Mouse (Mus musculus) lung, postnatal 10 days (tissue): ENCODE results near the gene Trappc4.
A peak's percentile ranks its signal among the peaks of the same experiment; 100 is the strongest.
"Not testable (repeated sequence)": the region's sequence is repeated elsewhere in the genome, so short reads cannot be mapped to it uniquely, and the experiment has no call there.

Experiments used
- DNase-seq: peaks from one replicate; pipeline ENCODE4 v3.0.0; 2021

Gene Trappc4

DNA sequence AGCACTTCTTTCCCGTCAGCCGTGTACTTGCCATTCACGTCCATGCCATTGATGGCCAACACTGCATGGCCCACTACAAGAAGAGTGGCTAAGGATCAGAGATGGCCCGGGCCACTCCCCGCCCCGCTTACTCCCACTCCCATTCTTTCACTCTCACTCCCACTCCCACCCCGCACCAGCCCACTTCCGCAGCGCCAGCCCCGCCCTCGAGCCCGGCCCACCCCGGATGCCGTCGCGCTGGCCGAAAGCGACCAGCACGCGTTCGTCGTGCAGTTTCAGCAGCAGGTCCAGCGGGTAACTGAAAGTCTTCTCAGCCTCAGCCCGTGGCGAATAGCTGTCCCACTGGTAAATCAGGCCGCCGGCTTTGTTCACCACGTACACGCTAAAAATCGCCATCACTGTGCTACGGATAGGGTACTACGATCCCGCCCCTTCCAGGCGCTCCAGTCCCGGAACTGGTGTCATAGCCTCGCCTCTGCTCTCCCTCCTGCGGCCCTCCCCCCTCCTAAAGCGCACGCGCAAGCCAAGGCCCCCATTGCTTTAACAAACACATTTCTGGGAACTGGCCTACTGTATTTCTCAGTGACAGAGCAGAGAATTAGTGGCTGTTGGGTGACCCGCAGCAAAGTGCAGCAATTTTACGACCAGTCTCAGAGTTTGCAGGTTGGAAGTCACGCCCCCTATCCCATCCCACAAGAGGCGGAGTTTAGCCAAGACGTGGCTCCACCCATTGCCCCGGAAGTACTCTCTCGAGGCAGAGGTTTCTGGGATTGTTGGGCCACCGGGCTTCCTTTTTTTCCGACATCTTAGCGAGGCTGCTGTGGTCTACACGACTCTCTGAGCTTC lies at the start of gene Trappc4, which contains the start of gene Rps25:
Trappc4 (minus strand) TSS at position 695 of the 846 bp plus-strand sequence.
Rps25 (plus strand) TSS at position 234 of the 846 bp plus-strand sequence.
- peak; percentile 94 for DNase-seq

GRCm38 (mm10) chr9:44454891-44455220 lies 47.5 kb upstream of the Trappc4 start, which contains the start of gene Upk2:
Gene Upk2, minus strand, starts transcription at chr9:44454976.
- DNase-seq = no peak

GRCm38 (mm10) chr9:44454132-44454890 lies 46.9 kb upstream of the Trappc4 start:
- DNase-seq = peak; percentile 90

- no peak for DNase-seq
Observed at GRCm38 (mm10) chr9:44450387-44450786, 43.0 kb upstream of the Trappc4 start.

GRCm38 (mm10) chr9:44444402-44445025 lies 37.1 kb upstream of the Trappc4 start:
- not testable (repeated sequence) for DNase-seq

GRCm38 (mm10) chr9:44440961-44441360 lies 33.6 kb upstream of the Trappc4 start, which contains the start of gene Foxr1:
Gene Foxr1, minus strand, starts transcription at chr9:44441136.
- DNase-seq = no peak

- no peak for DNase-seq
Observed at GRCm38 (mm10) chr9:44435747-44436146, 28.3 kb upstream of the Trappc4 start.

DNA sequence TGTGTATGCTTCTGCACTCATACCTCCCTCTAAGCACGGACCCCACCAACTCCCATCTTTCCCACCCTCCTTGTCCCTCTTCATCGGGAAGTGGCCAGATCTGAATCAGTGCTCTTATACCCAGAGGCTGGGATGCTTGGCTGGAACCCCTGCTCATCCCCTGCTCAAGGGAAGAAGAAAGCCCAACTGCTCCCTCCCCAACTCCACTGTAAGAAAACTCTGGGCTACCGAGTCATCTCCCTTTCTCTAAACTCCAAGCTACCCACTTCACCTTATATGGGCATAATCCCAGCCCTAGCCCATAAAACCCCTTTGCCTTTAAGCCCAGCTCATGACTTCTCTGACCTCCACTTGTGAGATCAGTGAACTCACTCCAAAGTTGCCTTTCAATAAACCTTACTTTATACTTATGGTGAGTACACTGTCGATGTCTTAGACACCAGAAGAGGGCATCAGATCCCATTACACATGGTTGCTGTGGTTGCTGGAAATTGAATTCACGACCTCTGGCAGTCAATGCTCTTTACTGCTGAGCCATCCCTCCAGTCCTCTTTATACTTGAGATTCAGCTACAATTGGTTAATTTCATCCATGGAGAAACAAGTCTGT lies 25.3 kb upstream of the Trappc4 start:
- DNase-seq = no peak

GRCm38 (mm10) chr9:44423576-44423975 lies 16.2 kb upstream of the Trappc4 start:
- DNase-seq = no peak

GRCm38 (mm10) chr9:44420280-44420898 lies 13.0 kb upstream of the Trappc4 start:
- no peak for DNase-seq

DNA sequence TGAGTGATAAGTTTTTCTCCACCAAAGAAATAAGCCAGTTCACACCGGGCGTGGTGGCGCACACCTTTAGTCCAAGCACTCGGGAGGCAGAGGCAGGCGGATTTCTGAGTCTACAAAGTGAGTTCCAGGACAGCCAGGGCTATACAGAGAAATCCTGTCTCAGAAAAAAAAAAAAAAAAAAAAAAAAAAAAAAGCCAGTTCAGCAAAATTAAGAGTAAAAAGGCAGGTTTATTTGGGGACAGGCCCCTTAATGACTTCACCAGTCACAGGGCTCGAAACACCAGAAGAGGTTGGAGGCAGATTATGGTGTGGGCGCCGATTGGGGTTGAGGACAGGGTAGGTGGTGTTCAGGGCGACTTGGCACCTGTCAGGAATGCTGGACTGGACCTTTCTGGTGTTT lies 12.3 kb upstream of the Trappc4 start:
- DNase-seq = not testable (repeated sequence)

DNA sequence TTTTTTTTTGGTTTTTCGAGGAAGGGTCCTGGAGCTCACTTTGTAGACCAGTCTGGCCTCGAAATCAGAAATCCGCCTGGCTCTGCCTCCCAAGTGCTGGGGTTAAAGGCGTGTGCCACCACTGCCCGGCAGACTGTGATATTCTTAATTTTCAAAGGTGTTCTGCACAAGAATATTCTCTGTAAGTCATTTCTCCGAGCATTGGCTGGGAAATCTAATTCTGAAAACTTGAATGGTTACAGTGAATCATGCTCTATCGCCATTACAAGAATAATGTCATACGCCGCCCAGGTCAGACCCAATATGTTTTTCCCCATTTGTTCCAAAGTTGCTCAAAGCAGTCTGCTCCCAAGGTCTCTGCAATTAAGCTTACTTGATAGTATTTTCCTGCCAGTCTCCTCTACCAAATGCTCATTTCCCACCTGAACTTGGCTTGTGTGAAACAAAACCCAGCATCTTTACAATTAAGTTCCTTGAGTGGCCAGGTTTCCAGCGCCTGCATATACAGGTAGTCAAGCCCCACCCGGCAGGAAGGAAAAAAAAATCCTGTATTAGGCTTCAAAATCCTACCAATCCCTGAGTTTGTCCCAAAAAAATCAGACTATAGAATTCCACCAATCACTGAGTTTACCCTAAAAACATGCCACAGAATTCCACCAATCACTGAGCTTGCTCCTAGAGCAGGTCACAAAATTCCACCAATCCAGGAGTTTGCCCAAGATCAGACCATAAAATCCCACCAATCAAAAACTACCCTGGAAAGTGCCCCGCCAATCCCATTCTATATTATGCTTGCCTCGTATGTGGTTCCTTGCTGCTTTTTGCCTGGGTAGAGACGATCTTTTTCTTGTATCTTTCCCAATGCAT lies 11.4 kb upstream of the Trappc4 start, which contains the start of gene Ccdc84:
Ccdc84 (minus strand) TSS at position 51 of the 867 bp plus-strand sequence.
- DNase-seq = no peak

DNA sequence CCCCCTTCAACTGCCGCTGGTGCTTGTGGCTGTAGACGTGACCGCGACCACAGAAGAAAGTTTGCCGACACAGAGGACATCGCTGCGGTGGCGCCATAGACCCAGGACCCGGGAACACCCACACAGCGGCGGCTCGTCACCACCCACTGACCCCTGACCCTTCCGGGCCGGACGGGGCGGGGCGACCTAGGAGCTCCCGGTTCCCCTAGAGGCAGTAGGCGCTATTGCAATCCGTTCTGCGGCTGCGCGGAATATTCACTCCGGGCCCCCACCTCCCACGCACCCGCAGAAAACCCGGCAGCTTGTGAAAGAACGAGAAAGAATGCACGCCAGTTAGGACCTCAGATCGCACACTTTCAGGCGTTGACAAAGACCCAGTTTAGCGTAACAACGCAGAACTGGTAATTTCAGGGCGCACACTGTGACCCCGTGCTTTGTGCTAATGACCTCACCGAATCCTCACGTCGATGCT lies 10.5 kb upstream of the Trappc4 start:
- peak; percentile 96 for DNase-seq

DNA sequence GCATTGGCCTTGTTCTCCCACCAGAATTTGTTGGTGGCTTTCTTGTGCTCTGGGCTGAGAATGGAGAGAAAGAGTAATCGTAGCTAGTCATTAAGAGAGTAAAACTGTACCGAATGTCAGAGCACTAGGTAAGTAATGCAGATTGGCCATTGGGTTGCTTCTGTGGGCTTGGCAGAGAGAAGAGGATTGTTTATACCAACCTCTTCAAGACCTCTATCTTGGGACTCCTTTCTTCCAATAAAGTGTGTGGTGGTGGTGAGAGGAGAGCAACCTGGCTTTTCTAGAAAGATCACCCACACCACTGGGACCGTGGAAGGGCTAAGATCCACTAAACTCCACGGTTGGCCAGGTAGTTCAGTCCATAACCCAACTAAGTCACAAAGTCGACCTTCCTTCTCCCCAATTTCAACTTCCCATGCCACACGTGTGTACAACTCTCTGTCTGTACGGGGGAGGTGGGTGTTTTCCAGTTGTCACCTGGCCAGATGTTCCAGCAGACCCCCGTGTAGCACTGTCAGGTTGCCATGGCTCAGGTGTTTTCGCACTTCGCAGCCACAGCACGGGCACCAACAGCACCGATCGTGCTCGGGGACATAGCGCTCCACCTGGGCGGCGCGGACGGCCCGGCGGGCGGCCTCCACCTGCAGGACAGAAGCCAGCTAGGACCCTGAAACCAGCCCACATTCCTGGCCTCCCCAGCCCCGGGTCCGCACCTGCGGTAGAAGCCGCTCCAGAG lies 9.9 kb upstream of the Trappc4 start:
- no peak for DNase-seq

GRCm38 (mm10) chr9:44412781-44413180 lies 5.4 kb upstream of the Trappc4 start:
- no peak for DNase-seq

GRCm38 (mm10) chr9:44412306-44412705 lies 4.9 kb upstream of the Trappc4 start:
- DNase-seq = no peak

- no peak for DNase-seq
Observed at GRCm38 (mm10) chr9:44411601-44412130, 4.3 kb upstream of the Trappc4 start.

- no peak for DNase-seq
Observed at GRCm38 (mm10) chr9:44410647-44411336, 3.4 kb upstream of the Trappc4 start.

- not testable (repeated sequence) for DNase-seq
Observed at GRCm38 (mm10) chr9:44408693-44409092, 1.3 kb upstream of the Trappc4 start.

- DNase-seq = no peak
Observed at GRCm38 (mm10) chr9:44407752-44408097, 325 bp upstream of the Trappc4 start.
